11 mouse cellular contexts compared by ENCODE assay signal in genomic region chr4:141514179-141514641, GRCm38 (mm10). TPM values are rescaled to one million over a fixed set of nuclear protein-coding genes. Genes with fewer than 3 reads are reported as not detected.
A peak's percentile ranks its signal among the peaks of the same experiment; 100 is the strongest.
DNase-seq lines count a peak whose midpoint lies in the region; ATAC-seq and TF ChIP-seq lines count a peak whose summit lies in the region.
"Had no signal": no experiment of that assay in that cellular context is flagged by ENCODE, and none has a peak within 500 bp of the region (broad histone marks: within the 10 kb centered on the region; RNA-seq: fewer than 3 reads in every experiment).

No protein-coding gene starts in this region.

- intact Hi-C loops in gastrocnemius, adult 2 months (cut with DNase I), result no loop called here
- intact Hi-C loops in gastrocnemius, postnatal 14 days (cut with DNase I; ENCODE audit: low total_unique reads), result no loop called here

- H3K4me2 ChIP-seq in intestine, postnatal 0 days (replicated peaks; ENCODE audit: low read depth), result peak overlapping the region; percentile 45
- H3K4me2 ChIP-seq in neural tube, embryonic 15.5 days, result no peak overlapping the region

- H3K27ac ChIP-seq in gastrocnemius, adult 2 months, result peak overlapping the region; percentile 62
- peak overlapping the region; percentile 66 for H3K27ac ChIP-seq in intestine, postnatal 0 days (ENCODE audit: low read depth, low read length)
- H3K27ac ChIP-seq in neural tube, embryonic 15.5 days (replicated peaks), result no peak overlapping the region

- no peaks in the 10 kb centered on the region for H3K4me1 ChIP-seq in intestine, postnatal 0 days (replicated peaks; ENCODE audit: control insufficient read depth, insufficient read depth, low read length)
- H3K4me1 ChIP-seq in neural tube, embryonic 15.5 days, result peaks cover 19% of the 10 kb centered on the region

- H3K36me3 ChIP-seq in intestine, postnatal 0 days (ENCODE audit: control insufficient read depth, insufficient read depth), result peaks cover 13% of the 10 kb centered on the region
- H3K36me3 ChIP-seq in neural tube, embryonic 15.5 days, result peaks cover 31% of the 10 kb centered on the region

- no peaks in the 10 kb centered on the region for H3K27me3 ChIP-seq in intestine, postnatal 0 days (replicated peaks; ENCODE audit: control insufficient read depth, insufficient read depth, low read length)
- H3K27me3 ChIP-seq in neural tube, embryonic 15.5 days (replicated peaks), result no peaks in the 10 kb centered on the region

- H3K9me3 ChIP-seq in intestine, postnatal 0 days (ENCODE audit: control insufficient read depth), result no peaks in the 10 kb centered on the region
- no peaks in the 10 kb centered on the region for H3K9me3 ChIP-seq in neural tube, embryonic 15.5 days (replicated peaks)

- WGBS in intestine, postnatal 0 days, result 9% methylated on average over 12 of the region's 12 CpGs
- 56% methylated on average over 12 of the region's 12 CpGs for WGBS in neural tube, embryonic 15.5 days

- no peak for TF ChIP-seq CTCF in gastrocnemius, adult 2 months (IDR thresholded peaks at IDR 0.05)
- TF ChIP-seq CTCF in intestine, postnatal 0 days (IDR thresholded peaks at IDR 0.05; ENCODE audit: low read depth), result no peak

- peak; percentile 92 for ATAC-seq in intestine, postnatal 0 days
- ATAC-seq in neural tube, embryonic 15.5 days (ENCODE audit: low FRiP score), result no peak

- DNase-seq in gastrocnemius, adult 2 months, result no peak
- DNase-seq in gastrocnemius, postnatal 25 days, result no peak
- peak; percentile 30 for DNase-seq in 416B (ENCODE audit: low read depth)
- peak; percentile 85 to 91 for DNase-seq in lung, adult 18-20 months
- DNase-seq in thymus, postnatal 10 days (ENCODE audit: low spot score in 2 of 2), result no peak
- no peak for DNase-seq in gastrocnemius, postnatal 14 days
- DNase-seq: B cell, adult 2 months; layer of hippocampus, postnatal 36 days; midbrain, embryonic 14.5 days had no signal

- no peak overlapping the region for H3K9ac ChIP-seq in intestine, postnatal 0 days (ENCODE audit: low read depth, low read length)
- no peak overlapping the region for H3K9ac ChIP-seq in neural tube, embryonic 15.5 days (replicated peaks)

- peak overlapping the region; percentile 23; the same call in 1 of the 2 replicates for H3K4me3 ChIP-seq in gastrocnemius, adult 2 months
- 0 out of 2 replicates have a peak overlapping the region, but pooled peaks have one; percentile 13 for H3K4me3 ChIP-seq in intestine, postnatal 0 days (ENCODE audit: low read depth, low read length)
- H3K4me3 ChIP-seq in neural tube, embryonic 15.5 days (replicated peaks), result no peak overlapping the region

RNA-seq across cellular contexts. Expression of gene Spen, which starts 24.2 kb away (rescaled TPM):
- 10 to 100 TPM; 23.3 to 25.1 TPM for total RNA-seq in gastrocnemius, adult 2 months (2021)
- 10 to 100 TPM; 18.6 to 19.9 TPM for total RNA-seq in gastrocnemius, postnatal 25 days (2021)
- polyA plus RNA-seq in intestine, postnatal 0 days (2015; fragmentation: Nextera tagmentation; extraction: Ambion mirVana), result 3.2 and 4.0 TPM in 2 replicates
- polyA plus RNA-seq in neural tube, embryonic 15.5 days (2015; fragmentation: Nextera tagmentation; extraction: Ambion mirVana), result 13.4 and 13.7 TPM in 2 replicates
- total RNA-seq in gastrocnemius, postnatal 14 days (2021), result 10 to 100 TPM; 20.1 to 22.1 TPM

Comparison
In these comparisons a context has a peak if more than half of its experiments do, and no peak if none do; other contexts are left out.
1. DNase-seq: peak in 416B (single experiment) and lung, adult 18-20 months (2 of 2); none in gastrocnemius, adult 2 months (single experiment), gastrocnemius, postnatal 25 days (single experiment), thymus, postnatal 10 days (0 of 2) and gastrocnemius, postnatal 14 days (single experiment).